Mouse (Mus musculus): ENCODE measurements at regions not wholly inside any gene's neighbourhood (a gene's known extent, or its start where the extent isn't known, plus 50 kb on each side); places are given as distances from the start of the nearest gene placed in this dataset.

- no peak for DNase-seq (ENCODE audit: low read depth, low spot score)
Observed at GRCm38 (mm10) chr9:89789926-89790325, 51.7 kb upstream of the Ankrd34c start.

DNA sequence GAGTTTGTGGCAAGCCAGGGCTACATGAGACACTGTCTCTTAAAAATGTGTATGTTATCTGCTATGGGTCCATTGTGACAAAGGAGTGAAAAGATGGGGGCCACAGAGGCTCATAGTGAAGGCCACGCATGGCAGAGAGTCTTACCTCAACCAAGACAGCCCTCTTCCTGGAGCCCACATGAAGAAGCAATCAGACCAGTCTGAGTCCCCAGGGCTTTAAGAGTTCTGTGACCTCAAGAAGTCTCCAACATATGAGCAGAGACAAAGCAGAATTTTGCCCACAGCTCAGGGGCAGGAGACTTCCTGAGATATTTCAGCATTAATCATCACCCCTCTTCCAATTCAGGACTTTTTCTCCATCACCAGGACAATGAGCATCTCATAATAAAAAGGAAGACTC is 50.4 kb upstream of the Ankrd34c start:
- DNase-seq (ENCODE audit: low read depth, low spot score) = no peak
